Mouse (Mus musculus) ovary, postnatal 14 days (tissue): Measurements from ENCODE around the gene Pced1b.

ENCODE experiments used
- DNase-seq: peaks from one replicate; pipeline ENCODE4 v3.0.0; 2022; ENCODE audit warnings: low spot score

Gene Pced1b

DNA sequence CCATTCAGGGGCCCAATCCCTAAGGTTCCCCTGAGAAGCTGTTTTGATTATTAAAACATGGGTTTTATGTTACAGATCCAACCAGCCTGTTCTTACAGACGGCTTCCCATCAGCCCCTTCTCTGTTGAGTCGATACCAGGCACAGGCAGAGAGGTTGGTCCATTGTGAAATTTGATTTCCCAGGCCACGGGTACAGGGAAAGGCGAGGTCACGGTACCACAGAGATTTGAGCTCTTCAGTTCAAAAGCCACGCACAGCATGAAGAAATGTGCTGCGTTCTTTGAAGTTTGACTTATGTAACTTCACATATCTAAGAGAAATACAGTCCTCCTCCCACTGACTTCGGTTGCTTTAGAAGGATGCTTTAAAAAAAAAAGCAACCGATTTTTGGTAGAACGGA is 39.8 kb downstream of the Pced1b start:
- DNase-seq: no peak

GRCm38 (mm10) chr15:97287436-97288143 is 40.7 kb downstream of the Pced1b start:
- no peak for DNase-seq

GRCm38 (mm10) chr15:97288690-97289089 is 41.8 kb downstream of the Pced1b start:
- no peak for DNase-seq

DNA sequence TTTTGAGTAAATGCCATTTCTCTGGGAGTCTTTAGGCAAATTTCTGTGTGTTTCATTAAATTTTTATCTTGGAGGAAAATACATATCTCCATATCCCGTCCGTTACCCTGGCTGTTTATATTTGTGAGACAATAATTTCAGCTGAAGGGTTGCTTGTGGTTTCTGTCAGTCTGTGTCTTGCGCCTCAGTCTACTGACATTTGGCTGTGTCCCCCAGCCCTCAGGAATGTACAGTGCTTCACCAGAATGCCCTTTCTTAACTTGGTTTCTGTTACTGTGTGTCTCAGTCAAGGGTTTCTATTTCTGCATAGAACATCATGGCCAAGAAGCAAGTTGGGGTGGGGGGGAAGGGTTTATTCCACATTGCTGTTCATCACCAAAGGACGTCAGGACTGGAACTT is 42.3 kb downstream of the Pced1b start:
- DNase-seq: no peak

DNA sequence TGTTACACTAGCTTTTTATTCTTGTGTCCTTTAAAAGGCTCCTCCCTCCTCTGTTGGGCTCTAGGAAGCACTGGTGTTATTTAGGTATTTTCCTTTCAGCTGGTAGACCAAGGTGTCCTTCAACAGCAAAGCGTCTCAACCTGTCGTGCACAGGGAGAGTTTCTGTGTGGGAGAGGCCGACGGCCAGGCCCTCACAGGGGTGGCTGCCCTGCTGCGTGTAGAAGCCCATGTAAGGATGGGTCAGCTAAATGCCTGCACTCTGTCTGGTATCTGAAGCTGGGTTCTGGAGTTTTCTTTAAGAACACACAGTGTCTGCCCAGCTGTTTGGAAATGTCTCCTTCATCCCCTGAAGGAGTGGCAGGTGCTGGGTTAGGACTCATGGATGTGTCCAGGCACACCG is 43.4 kb downstream of the Pced1b start:
- DNase-seq: no peak

DNA sequence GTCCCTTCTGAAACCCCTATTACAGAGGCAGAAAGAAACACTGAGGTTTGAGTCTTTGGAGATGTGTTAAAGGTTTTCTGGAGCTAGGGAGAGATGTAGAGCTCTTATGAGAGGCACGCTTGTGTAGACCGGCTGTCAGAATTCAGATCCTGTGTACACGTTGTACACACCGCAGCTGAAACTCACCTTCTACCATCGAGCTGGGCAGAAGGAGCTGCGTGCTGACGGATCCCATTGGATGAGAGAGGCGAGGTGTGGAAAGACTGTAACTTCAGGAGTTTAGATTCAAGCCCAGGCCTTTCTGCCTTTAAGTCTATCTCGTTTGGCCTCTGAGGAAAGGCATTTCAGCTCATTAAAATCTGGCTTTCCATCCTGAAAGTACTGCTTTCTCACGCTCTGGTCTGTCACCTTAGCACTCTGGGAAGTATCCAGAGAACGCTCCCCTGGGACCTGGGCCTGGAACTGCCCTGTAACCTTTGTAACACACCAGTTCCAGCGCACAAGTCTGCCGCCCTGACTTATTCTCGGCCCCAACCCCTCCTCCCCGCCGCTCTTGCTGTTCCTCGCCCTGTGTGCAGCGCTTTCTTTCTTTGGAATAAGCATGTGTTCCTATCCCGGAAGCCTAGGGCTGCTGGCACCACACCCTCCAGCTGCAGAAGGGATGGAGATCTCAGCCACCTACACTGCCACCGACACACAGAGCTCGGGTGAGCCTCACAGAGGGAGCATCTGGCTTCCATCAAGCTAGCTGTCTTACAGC is 44.6 kb downstream of the Pced1b start:
- DNase-seq: no peak

GRCm38 (mm10) chr15:97307935-97308334 is 61.0 kb downstream of the Pced1b start:
- DNase-seq: no peak

DNA sequence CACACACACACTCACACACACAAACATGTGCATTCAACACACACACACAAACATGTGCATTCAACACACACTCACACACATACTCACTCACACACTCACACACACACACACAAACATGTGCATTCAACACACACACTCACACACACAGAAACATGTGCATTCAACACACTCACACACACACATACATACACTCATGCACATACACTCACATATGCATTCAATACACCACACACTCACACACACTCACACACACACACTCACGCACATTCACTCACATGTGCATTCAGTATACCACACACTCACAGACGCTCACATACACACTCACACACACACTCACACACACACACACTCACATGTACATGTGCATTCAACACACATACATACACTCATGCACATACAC is 62.6 kb downstream of the Pced1b start:
- no peak for DNase-seq

DNA sequence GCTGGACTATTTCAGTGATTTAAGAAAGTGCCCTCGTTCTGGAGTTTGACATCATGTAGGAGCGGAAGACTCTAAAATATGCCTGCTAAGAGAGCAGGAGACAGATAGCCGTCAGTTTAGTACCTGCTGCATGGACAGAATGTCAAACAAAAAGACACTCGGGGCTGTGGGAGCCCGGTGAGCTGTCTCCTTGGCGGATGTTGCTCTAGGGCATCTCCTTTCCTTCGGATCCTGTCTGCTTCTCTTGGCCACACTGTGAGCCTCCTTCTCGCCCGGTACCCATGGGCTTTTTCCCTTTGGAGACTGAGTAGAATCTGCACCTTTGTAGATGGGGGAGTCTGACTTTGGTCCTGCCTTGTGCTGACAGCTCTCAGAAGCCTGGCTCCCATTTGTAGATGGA is 63.3 kb downstream of the Pced1b start:
- no peak for DNase-seq

DNA sequence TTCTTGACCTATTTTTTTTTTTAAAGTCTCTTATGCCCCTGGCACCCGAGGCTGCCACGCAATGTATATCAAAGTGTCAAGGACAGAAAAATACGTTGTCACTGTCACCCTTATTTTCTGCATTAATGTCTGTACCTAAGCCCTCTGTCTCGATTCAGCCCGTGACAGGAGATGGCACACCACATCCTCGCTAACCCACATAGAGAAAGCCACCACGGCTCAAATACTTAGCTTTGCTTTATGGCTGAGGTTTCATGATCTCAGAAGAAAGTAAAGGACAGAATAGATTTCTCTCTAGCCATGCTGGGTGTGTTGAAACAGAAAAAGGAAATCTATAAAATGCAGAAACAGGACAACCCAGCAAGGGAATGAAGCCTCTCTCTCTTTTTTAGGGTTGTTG is 64.3 kb downstream of the Pced1b start:
- DNase-seq: no peak

DNA sequence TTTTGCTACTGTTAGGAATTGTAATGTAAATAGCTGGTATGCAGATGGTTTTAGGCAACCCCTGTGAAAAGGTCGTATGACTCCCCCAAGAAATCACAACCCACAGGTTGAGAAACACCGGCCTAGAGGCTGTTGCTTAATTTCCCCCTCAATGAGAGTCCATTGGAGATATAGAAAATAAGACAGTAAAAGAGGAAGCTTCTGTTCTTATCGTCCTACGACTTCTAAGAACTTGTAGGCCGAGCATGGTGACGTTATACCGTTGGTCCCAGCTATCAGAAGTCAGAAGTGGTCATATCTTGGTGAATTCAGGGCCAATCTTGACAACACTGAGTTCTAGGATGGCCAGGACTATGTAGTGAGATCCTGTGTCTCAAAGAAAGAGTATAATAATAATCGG is 65.0 kb downstream of the Pced1b start:
- no peak for DNase-seq

GRCm38 (mm10) chr15:97314720-97315421 is 68.0 kb downstream of the Pced1b start:
- no peak for DNase-seq

GRCm38 (mm10) chr15:97315422-97315757 is 68.5 kb downstream of the Pced1b start:
- no peak for DNase-seq

DNA sequence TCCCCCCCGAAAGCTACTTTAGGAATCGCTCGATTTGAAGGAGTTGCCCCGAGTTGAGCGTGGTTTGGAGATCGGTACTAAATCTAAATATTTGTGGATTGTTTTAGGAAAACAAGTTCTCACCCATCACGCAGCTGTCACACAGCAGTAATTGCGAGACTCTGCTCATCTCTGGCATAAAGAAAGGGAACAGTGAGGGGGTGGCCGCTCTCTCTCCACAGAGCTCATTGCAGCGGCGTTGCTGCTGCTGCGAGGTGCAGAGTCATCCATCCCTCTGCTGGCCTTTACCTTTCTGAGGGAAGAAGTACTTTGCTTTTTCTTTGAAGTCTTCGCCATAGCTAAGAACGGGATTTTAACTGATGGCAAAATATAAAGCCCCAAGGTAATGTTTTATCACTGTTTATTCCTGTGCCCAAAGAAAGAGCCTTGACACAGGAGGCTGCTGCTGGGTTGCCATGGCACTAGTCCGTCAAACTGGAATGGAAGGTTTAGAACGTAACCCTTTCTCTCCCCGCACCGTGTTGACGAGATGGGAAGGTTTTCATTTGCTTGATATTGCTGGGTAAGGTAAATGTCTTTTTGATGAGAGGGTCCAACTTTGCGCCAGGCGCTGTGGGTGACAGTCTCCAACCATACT is 71.6 kb downstream of the Pced1b start:
- DNase-seq: no peak

DNA sequence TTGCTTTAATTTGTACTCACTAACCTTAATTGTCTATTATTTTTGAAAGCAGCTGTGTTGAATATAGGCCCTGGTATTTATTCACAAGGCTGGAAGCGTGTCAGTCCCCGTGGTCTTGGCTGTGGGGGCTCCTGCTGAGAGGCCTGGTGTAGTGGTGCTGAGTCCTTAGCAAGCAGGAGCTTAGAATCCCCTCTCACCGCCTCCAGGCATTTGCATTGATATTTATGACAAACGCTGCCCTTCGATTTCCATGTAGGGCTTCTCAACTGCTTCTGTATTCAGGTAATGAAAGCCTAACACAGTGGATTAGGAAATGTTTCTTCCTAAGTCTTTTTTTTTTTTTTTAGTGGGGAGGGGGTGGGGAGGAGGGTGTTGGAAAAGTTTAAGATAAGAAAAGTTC is 75.9 kb downstream of the Pced1b start:
- no peak for DNase-seq

DNA sequence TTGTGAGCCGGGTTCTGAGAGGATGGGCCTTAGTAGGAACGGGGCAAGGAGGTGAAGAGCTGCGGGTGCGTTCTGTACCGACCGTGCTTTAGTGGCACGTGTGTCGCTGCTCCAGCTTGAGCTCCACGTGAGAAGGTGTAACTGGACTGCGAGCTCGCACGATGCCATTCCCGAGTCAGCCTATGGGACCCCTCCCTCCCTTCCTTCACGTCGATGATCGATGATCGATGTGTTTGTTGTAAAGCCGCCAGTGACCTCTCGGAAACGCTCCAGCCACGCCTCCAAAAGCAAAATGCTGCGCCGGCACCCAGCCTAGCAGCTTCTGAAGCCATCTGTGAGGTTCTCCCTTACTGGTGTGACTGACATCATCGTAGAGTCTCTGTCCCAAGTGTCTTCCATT is 76.6 kb downstream of the Pced1b start:
- no peak for DNase-seq

- DNase-seq: no peak
Observed at GRCm38 (mm10) chr15:97324311-97324710, 77.4 kb downstream of the Pced1b start.

- no peak for DNase-seq
Observed at GRCm38 (mm10) chr15:97327500-97328081, 80.7 kb downstream of the Pced1b start.

- DNase-seq: no peak
Observed at GRCm38 (mm10) chr15:97332582-97332981, 85.7 kb downstream of the Pced1b start.

GRCm38 (mm10) chr15:97337636-97338352 is 90.9 kb downstream of the Pced1b start:
- no peak for DNase-seq

GRCm38 (mm10) chr15:97338377-97339060 is 91.6 kb downstream of the Pced1b start:
- no peak for DNase-seq
